Mouse (Mus musculus) ZHBTc4 (cell line): ENCODE measurements around the gene Glyat.

Experiments used
- DNase-seq: peaks from one replicate; pipeline ENCODE4 v3.0.0-alpha.2; 2011; ENCODE audit warnings: low read depth, low spot score

The Glyat gene

DNA sequence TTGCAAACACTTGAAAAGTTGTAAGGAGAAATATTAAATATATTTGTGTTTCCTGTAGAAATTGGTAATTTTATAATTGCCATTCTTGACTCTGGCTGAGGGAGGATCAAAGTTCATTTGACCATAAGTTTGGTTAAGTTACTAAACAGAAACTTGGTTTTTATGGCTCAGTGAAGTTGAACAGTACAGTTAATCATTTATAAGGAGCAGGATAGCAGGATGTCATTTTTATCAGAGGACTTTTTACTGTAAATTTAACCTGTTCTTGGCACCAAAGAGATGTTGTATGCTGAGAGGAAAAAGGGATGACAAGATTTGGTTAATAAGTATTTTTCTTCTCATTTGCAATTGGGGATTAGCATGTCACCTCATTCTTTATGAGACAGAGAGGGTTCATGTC lies 51.5 kb downstream of the Glyat start:
- no peak for DNase-seq

DNA sequence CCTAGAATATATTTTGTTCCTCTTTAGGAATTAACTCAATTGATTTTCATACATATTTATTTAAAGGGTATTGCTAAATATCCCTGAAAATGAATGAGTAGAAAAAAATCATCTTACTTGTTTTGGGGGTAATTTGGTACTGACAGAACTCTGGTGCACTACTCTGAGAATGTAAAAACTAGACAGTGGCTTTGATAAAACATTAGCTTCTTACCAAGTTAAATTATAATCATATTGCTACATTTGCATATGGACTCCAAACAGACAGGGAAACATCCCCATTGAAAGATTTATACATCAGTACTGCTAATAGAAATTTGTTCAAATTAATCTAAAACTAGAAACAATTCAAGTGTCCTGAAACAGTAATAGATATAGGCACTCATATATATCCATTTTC lies 52.1 kb downstream of the Glyat start:
- no peak for DNase-seq

DNA sequence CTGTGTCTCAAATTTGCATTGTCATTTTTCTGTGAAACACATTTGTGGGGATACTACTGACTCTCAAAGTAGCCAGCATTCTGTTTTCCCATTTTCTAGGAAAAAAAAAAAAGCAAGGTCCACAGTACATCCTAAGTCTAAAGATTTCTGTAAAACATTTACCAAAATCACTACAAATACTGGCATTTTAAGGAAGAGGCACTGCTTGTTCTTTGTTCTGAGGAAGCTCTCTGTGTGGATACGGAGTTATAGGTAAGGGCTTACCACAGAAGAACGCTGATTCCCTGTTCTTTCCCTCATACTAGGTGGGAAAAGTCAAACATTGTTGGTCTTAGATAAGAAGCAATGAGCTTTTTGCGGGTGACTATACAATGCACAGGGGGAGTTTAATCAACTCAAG lies 62.5 kb downstream of the Glyat start, which contains the start of gene Keg1:
Gene Keg1, plus strand, starts transcription at position 197 of the 400 bp plus-strand sequence.
- DNase-seq: no peak

DNA sequence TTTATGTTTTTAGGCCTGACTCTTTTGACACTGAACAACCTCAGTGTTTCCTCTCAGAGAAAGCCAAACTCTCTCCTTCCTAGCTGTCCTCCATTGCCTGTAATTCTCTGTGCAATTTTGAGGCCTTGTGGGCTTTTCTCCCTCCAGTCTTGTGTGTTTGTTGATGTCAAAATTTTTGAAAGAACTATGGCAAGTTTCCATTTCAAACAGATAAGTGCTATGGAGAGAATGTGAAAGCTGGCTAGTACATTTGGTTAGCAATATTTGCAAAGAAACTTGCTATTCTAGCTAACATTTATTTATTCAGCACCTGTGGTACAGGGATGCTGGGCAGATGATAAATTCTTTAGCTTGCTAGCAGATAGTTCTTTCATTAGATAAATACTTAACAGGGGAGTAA lies 63.1 kb downstream of the Glyat start:
- DNase-seq: no peak
